Mouse (Mus musculus) lung, adult 18-20 months (tissue): ENCODE data around the gene Hc.

Experiments
- DNase-seq, 2 experiments: peaks; one replicate each; pipeline ENCODE4 v3.0.0; 2022; ENCODE audit warnings: mixed read lengths in 2 of 2

Gene Hc

GRCm38 (mm10) chr2:35048851-35049250, 12.4 kb downstream of the Hc start:
- DNase-seq, result peak in 1 of 2 experiments; percentile 50

DNA sequence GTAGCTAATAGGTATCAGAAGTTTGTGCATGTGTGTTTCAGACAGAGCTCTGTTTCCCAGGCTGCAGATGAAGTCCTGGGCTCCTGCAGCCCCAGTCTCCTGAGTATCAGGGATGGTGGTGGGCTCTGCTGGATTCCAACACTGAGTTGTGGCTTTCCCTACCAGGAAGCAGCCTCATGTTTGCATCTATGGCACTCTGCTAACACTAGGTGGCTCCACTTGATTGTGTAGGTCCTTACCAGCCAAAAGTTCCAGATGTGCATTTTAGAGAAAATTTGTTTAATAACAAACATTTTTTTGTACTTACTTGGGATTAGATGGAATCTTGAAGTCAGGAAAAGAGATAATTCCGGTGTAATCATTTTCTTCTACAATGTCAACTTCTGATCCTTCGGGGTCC, 16.3 kb downstream of the Hc start:
- DNase-seq, result peak in 1 of 2 experiments; percentile 23

DNA sequence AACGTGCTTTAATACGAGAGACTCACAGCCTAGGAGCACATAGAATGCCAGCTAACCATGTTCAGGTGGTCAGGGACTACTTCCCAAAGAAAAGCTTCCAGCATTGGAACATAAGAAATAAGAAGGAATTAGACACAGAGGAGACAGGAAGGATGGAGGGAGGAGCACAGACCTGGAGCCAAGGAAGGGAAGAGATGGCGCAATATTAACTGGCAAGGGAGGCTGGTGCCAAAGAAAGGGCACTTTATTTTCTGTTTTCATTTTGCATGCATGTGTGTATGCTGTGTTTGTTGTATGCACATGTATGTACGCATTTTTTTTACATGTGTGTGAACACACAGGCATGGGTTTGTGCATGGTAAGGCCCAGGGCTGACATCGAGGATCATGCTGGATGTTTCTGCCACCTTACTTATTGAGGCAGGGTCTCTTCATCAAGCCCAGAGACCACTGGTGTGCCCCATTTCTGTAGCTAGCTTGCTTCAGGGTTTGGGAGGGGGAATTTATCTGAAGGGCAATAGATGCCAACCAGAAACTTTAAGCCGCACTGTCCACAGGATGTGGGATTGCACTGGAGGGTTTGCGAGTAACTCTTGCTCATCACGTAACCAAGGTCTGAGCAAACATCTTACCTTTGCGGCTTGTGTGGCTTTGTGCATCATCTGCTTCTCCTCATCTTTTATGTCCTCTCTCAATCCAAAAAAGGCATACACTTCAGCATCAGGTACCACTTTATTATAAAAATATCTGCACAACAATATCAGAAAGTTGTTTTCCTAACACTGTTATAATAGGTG, 22.5 kb downstream of the Hc start:
- no peak for DNase-seq

DNA sequence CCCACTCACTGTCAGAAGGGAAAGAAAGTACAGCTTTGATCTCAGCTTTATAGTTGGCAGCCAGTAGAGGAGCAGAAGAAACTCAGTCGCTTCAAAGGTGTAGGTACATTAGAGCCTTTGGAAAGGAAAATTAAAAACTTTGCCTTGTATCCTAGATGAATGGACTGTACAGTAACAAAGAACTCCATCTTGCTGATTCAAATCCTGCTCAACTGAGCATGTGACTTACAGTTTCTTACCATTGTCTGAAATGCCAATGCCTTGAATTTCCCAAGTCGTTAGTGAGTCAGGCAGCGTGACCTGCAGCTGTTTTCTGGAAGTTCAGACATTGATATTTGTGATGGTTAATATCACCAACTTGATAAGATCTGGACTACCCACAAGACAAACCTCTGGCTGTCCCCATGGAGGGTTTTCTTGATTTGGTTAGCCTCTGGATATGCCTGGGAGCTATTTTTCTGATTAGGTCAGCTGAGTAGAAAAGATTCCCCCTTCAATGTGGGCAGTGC, 36.5 kb downstream of the Hc start:
- no peak for DNase-seq

- no peak for DNase-seq
Observed at GRCm38 (mm10) chr2:35021806-35022205, 39.4 kb downstream of the Hc start.

DNA sequence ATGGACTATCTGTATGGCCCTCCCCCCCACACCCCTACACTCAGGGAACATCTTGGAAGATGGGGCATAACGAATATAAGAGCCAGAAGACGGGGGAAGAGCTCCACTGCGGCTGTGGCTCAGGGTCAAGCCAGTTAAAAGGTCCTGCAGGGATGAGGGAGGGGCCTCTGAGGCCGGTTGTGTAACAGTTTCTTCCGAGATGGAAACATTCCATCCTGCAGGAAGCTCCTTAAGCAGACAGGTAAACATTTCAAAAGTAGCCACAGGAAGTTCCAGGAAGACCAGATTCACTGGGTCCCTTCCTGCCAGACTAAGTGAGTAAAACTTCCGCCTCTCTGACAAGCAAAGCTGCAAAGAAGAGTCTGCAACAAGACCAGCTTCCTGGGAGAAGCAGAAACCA, 45.4 kb downstream of the Hc start:
- peak; percentile 64 to 72 for DNase-seq

- DNase-seq, result no peak
Observed at GRCm38 (mm10) chr2:35011649-35012048, 49.6 kb downstream of the Hc start.

DNA sequence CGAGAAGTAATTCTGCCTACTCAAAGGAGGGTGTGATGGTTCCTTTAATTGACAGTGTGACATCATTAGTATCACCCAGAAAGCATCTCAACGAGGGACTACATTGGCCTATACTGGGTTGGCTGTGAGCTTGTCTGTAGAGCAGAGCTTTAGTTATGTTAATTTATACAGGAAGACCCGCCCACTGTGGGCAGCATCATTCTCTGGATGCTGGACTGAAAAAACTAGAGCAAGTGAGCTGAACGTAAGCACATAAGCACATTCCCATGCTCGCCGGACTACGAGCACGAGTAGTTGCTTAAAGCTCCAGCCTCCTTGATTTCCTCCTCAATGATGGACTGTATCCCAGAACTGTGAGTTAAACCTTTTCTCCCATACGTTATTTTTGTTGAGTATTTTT, 62.3 kb downstream of the Hc start:
- DNase-seq, result no peak

DNA sequence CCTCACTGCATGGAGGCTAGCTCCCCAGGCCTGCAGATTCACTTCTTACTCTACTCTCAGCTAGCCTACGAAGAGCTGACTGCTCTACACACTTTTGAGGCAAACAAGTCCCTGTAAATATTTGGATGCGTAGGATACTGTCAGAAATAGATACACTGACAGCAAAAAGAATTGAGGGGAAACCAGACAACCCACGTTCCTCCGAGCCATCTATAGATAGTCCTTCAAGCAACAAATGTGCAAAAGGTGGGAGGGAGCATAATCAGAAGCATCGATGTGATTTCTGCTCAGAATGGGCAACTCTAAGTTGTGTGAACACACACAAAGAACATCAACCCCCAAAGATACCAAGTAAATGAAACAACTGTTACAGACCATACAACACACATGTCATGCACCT, 64.7 kb downstream of the Hc start:
- DNase-seq, result no peak

DNA sequence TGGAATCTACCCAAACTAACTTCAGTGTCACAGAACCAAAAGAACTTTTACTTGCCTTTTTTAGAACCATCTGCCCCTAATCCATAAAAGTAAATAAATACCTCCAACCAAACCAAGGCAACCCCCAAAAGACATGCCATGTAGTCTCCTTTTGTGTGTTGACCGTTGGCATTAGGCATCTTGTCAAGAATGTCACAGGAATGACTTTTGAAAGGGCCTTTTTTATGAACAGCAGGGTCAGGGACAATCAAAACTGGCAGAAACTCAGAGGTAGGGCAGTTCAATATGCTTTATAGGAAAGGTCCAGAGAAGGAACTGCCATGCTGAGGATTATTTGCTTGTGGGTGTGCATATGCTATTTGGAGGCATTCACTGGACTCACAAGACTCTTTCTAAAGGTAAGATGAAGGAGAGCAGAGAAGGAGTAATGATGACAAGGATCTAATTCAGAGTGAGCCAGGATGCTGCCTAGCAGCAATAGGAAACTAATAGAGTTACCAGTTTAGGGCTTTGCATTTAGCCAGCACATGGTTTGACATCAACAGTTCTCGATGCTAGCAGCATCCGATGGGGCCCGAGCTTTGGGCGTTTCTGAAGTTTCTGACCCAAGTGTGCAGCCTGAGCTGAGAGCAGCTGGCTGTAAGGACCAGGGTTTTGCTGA, 67.4 kb downstream of the Hc start:
- DNase-seq, result no peak

DNA sequence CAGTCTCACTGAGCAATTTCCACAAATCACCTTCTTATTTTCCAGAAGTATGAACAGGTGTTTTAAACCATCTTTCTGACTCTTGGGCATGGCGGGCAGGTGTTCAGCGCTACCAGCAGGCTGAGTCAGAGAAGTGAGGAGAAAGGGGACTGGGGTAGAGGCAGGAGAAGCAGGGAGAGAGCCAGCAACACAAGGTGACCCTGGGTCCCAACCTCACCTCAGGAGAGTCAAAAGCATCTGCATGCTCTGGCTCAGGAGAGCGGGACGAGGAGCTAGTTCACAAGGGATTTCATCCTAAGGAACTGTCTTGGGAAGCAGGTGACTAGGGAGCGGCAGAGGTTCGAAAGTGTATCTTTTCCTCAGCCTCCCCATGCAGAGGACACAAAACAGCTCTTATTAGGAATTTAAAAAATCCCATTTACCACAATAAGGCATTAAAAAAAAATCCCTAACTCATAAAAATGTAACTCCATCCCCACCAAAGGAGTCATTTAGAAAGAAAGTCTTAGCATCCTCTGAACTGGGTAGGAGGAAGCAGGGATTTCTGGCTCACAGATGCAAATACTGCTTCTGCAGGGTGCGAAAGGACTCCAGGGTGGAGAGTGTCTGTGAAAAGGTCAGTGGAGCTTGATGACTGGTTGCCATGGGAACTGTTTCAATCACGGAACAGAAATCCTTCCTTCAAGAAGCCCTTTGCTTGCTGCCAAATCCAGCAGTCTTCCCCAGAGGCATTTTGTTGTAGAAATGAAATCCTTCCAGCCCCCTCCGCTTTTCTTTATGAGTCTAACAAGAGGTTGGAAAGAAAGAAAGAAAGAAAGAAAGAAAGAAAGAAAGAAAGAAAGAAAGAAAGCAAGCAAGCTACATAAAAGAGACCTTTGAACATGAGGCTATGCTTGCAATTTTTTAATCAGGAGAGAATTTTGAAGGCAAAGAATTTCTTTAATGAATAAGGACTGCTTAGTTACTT, 68.2 kb downstream of the Hc start:
- no peak for DNase-seq

DNA sequence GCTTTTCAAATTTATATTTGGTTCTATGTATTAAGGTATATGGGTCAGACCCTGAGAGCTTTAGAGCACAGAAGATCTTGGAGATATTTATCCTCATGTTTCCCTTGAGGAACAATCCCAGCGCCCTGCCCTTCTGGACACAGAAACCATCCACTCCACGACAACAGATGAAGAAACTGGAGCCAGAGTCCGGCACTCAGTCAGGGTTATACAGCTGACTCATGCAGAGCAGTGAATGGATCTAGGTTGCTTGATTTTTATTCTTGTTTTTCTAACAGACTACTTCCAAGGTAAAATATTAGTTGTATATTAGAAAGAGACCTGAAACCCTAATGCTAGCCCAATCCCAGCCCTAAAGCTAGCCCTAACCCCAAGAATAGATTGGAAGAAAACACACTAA, 69.3 kb downstream of the Hc start:
- no peak for DNase-seq

DNA sequence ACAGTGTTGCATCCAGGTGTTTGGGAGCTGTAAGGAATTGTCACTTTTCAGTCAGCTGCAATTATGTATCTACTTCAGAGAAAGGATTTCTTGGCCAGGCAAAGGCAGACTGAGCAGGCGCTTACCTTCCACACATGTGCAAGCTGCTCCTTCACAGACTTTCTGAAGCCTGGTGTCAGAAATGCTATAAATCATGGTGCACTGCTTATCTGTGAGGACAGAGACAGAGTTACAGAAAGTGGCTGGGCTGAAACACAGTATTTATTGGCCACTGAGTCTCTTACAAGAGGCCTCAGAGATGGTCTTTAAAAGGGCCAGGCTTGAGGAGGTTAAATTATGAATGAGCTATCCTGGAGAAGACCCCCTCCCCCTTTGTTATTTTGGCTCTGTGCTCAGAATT, 71.5 kb downstream of the Hc start:
- DNase-seq, result no peak

DNA sequence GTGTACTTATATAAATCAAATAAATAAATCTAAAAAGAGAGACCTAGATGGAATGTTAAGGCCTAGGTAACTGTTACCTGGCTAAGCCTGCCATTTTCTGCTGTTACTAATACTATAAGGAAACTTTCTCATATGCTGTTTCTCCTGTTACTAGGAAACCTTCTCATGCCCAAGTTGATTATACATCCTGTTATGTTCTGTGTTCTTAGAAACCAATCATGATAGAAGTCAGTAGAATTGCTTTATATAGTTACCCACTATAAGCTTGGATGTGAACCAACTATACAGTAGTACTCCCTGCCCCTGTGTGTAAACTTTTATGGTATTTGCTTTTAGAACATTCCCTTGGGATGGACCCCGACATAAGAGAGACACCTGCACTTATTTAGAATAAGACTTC, 73.6 kb downstream of the Hc start:
- DNase-seq, result no peak

- DNase-seq, result no peak
Observed at GRCm38 (mm10) chr2:34984885-34985284, 76.4 kb downstream of the Hc start.

- DNase-seq, result no peak
Observed at GRCm38 (mm10) chr2:34982906-34983698, 78.1 kb downstream of the Hc start.

GRCm38 (mm10) chr2:34982096-34982724, 79.0 kb downstream of the Hc start:
- no peak for DNase-seq

DNA sequence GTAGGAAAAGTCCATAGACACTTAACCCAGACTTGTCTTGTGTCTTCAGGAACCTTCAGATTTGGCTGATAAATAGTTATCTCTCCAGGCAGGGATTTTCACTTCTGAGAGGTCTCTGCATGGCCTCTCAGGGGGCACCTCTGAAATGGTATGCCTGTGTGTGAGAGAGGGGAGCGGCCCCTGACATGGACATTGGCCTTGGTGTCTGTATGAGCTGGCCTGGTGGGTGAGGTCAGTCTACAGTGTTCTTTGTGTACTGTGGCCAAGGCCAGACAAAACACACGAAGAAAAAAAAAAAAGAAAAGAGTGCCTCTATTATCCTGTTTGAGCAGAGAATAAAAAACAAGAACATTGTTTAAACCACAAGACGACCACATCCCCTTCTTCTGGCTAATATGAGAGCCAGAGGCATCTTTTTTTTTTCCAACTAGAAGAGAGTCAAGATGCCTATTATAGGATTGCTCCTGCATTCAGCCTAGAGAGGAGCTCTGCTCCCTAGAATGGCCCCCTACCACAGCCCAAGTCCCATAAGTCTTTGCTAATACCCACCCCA, 81.7 kb downstream of the Hc start:
- DNase-seq, result no peak

DNA sequence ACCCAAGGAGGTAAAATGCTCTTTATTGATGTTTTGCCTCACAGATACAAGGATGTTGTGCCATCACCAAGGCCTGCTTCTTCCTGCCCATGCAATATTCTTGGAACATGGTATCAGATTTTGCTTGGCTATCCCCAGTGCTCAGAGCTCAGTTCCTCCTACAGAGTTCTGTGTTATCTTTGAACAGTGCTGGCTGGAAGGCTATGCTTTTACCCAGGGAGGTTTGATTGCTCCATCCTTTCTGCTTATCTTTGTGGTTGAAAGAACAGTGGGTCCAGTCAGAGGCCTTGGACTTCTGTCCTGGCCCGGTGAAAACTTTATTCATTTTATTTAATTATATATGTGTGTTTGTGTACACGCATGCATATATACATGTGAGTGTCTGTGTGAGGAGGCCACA, 83.0 kb downstream of the Hc start:
- no peak for DNase-seq

DNA sequence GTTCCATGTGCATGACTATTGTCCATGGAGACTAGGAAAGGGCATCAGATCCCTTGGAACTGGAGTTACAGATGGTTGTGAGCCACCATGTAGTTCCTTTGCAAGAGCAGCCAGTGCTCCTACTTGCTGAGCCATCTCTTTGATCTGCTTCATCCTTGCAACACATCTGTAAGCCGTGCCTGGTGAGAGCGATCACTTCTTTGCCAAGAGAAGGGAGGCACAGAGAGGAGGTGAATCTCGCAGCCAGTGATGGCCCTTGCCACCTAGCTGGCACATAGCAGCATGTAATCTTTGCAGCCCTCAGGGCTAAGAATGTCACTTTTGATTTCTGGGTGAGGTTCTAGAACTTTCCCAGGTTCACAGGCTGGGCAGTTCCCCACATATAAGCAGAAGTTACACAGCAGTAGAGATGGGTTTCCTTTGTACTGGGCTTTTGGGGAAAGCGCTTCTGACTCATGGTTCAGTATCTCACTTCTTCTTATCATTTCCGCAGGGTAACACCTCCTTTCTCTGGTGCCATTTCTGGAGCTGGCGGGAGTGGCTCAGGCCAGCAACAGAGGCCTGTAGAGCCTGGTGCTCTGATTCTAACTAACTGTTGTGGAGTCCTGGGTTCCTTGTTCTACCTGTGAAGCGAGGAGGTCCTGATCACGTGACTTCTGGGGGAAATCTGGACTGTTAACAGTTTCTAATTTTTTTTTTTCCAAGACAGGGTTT, 84.1 kb downstream of the Hc start:
- DNase-seq, result no peak

GRCm38 (mm10) chr2:34976447-34976846, 84.8 kb downstream of the Hc start:
- no peak for DNase-seq
